Mouse (Mus musculus) midbrain, postnatal 0 days (tissue): ENCODE data around the gene Slc4a1ap. TPM values are rescaled to one million over a fixed set of nuclear protein-coding genes. Genes with fewer than 3 reads are reported as not detected.

Source experiments
- ATAC-seq: fragments of 200-750 bp; cut with Nextera tagmentation; 2 replicates; pipeline ENCODE4 v1.8.0; 2017; ENCODE audit warnings: moderate number of reproducible peaks, mild to moderate bottlenecking, moderate TSS enrichment, moderate library complexity; ENCODE audit not compliant: low FRiP score
- DNase-seq: peaks from one replicate; pipeline ENCODE4 v3.0.0-alpha.2; 2015; ENCODE audit warnings: low spot score
- H3K27ac ChIP-seq: fragments of 300-500 bp; sonication (generic); 2 replicates; pipeline ENCODE4 v1.5.1; 2014; ENCODE audit warnings: low read depth, mild to moderate bottlenecking, low read length, mixed read lengths
- H3K27me3 ChIP-seq: fragments of 300-500 bp; sonication (generic); 2 replicates; pipeline ENCODE4 v1.6.1; 2014; ENCODE audit warnings: low read length, control low read depth, mixed read lengths; ENCODE audit not compliant: insufficient read depth
- H3K36me3 ChIP-seq: fragments of 300-500 bp; sonication (generic); 2 replicates; pipeline ENCODE4 v1.6.1; 2014; ENCODE audit warnings: low read length, control low read depth, mixed read lengths; ENCODE audit not compliant: insufficient read depth
- H3K4me1 ChIP-seq: fragments of 300-500 bp; sonication (generic); 2 replicates; pipeline ENCODE4 v1.6.1; 2014; ENCODE audit warnings: mild to moderate bottlenecking, control low read depth, antibody characterized with exemption, low read length, mixed read lengths; ENCODE audit not compliant: insufficient read depth
- H3K4me2 ChIP-seq: fragments of 300-500 bp; sonication (generic); 2 replicates; pipeline ENCODE4 v1.6.1; 2014; ENCODE audit warnings: low read depth, mild to moderate bottlenecking, low read length, mixed read lengths; ENCODE audit not compliant: poor library complexity, severe bottlenecking
- H3K4me3 ChIP-seq: fragments of 300-500 bp; sonication (generic); 2 replicates; pipeline ENCODE4 v1.5.1; 2014; ENCODE audit warnings: low read depth, mild to moderate bottlenecking, low read length, moderate library complexity
- H3K9ac ChIP-seq: fragments of 300-500 bp; sonication (generic); replicated peaks from 2 replicates; pipeline ENCODE4 v1.6.1; 2014; ENCODE audit warnings: mild to moderate bottlenecking, low read length, moderate library complexity, mixed read lengths; ENCODE audit not compliant: poor library complexity, severe bottlenecking
- H3K9me3 ChIP-seq: fragments of 300-500 bp; sonication (generic); 2 replicates; pipeline ENCODE4 v1.6.1; 2016; ENCODE audit warnings: low read length, control low read depth
- CTCF ChIP-seq: IDR thresholded peaks from 2 replicates; pipeline ENCODE4 v1.5.1; 2016; ENCODE audit warnings: antibody characterized with exemption, mild to moderate bottlenecking
- WGBS: fragments of 180-500 bp; shearing (Covaris S2); extraction: QIAGEN DNeasy Blood & Tissue Kit; methylation state at CpG from one replicate; pipeline ENCODE4 v1.1.7; 2014; 5-methylcytosine and 5-hydroxymethylcytosine counted together
- polyA plus RNA-seq: library from polyadenylated mRNA; unstranded; fragments of >200 nt; fragmentation: Nextera tagmentation; extraction: Ambion mirVana; gene quantifications from 2 replicates; pipeline ENCODE4 v1.2.1, GENCODE M21; 2015
- total RNA-seq: library from RNA; depleted of rRNA; stranded (reverse); fragments of >200 nt; gene quantifications from 2 replicates; pipeline ENCODE4 v1.2.3, GENCODE M21; 2014

Slc4a1ap gene
- total and polyA plus RNA-seq, 2 experiments from 2014 or later = 30.1 to 39.6 TPM

DNA sequence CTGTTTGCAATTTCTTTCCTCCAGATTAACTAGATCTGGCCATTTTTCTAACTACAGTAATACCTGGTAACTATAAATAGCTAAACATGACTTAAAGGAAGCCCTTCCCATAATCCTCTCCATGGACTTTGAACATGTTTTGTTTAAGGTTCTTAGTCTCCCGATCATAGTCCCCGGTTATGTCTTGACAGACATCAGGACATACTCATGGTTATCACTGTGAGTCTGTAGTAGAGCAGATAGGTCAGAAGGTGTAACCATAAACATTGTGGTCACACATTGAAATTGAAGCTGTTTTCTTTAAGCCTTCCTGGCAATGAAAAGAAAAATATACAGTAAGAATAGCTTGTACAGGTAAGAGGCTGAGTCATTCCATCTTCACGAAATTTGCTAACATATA lies 46.9 kb downstream of the Slc4a1ap start:
- H3K36me3 ChIP-seq = no peaks in the 10 kb centered on the region
- peaks cover 9% of the 10 kb centered on the region for H3K4me1 ChIP-seq
- ATAC-seq = no peak
- no peak for TF ChIP-seq CTCF
- H3K9me3 ChIP-seq = no peaks in the 10 kb centered on the region
- 94% methylated on average over 3 of the region's 3 CpGs for WGBS
- H3K4me2 ChIP-seq = no peak overlapping the region
- H3K4me3 ChIP-seq = no peak overlapping the region
- no peaks in the 10 kb centered on the region for H3K27me3 ChIP-seq
- DNase-seq = no peak
- no peak overlapping the region for H3K27ac ChIP-seq
- no peak overlapping the region for H3K9ac ChIP-seq

DNA sequence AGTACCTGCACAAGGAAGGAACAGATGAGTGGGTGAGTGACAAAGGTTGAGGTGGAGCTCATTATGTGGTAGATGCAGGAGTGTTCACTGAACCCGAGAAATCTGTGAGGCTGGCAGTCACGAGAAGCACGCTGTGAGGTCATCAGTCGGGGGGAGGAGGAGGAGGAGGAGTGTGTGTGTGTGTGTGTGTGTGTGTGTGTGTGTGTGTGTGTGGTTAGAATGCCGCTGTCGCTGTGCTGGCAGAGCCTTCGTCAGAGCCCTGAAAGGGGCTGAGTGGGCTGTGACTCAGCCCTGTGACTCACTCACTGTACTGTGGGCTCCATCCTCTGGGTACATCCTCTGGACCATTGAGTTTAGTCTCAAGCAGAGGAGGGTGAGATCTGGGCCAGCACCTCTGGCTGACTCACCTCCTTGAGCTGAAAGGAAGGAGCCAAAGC lies 49.8 kb downstream of the Slc4a1ap start:
- Histone ChIP-seq H3K4me2 (no peak overlapping the region), H3K27me3 (no peaks in the 10 kb centered on the region), H3K36me3 (no peaks in the 10 kb centered on the region), H3K4me1 (no peaks in the 10 kb centered on the region), H3K27ac (no peak overlapping the region), H3K4me3 (no peak overlapping the region), H3K9me3 (no peaks in the 10 kb centered on the region), H3K9ac (no peak overlapping the region)
- ATAC-seq (no peak), DNase-seq (no peak)
- TF ChIP-seq CTCF = no peak
- 87% methylated on average over 7 of the region's 7 CpGs for WGBS

- H3K9me3 ChIP-seq = no peaks in the 10 kb centered on the region
- ATAC-seq (no peak), DNase-seq (no peak)
- no peak for TF ChIP-seq CTCF
- no peak overlapping the region for H3K27ac ChIP-seq
- no peak overlapping the region for H3K9ac ChIP-seq
- no peak overlapping the region for H3K4me3 ChIP-seq
- H3K27me3 ChIP-seq = no peaks in the 10 kb centered on the region
- no peaks in the 10 kb centered on the region for H3K36me3 ChIP-seq
- WGBS = 84% methylated on average over 6 of the region's 6 CpGs
- no peaks in the 10 kb centered on the region for H3K4me1 ChIP-seq
- no peak overlapping the region for H3K4me2 ChIP-seq
Observed at GRCm38 (mm10) chr5:31581263-31581662, 54.5 kb downstream of the Slc4a1ap start.

DNA sequence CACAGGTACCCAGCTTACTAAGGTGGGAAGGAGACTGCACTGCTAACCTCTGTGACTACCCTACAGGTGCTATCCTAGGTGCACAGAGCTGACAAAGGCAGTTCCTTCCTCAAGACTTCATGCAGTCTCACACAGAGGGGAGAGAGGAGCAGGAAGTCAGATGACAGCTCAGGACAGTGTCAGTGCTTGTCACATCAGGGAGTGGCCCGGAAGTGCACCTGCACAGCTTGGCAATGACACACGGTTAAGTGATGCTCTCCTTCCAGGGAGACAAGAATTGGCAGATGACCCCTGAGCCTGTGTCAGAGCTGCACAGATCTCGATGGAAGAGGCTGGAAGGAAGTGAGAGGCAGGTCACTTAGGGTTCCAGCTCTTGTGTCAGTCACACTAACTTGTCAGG lies 55.1 kb downstream of the Slc4a1ap start:
- no peaks in the 10 kb centered on the region for H3K9me3 ChIP-seq
- no peak overlapping the region for H3K9ac ChIP-seq
- WGBS = 77% methylated on average over 3 of the region's 3 CpGs
- H3K36me3 ChIP-seq = no peaks in the 10 kb centered on the region
- H3K27ac ChIP-seq = no peak overlapping the region
- no peak overlapping the region for H3K4me2 ChIP-seq
- no peak overlapping the region for H3K4me3 ChIP-seq
- ATAC-seq = no peak
- no peaks in the 10 kb centered on the region for H3K4me1 ChIP-seq
- no peak for TF ChIP-seq CTCF
- no peaks in the 10 kb centered on the region for H3K27me3 ChIP-seq
- DNase-seq = no peak

GRCm38 (mm10) chr5:31583261-31583660 lies 56.5 kb downstream of the Slc4a1ap start:
- Histone ChIP-seq H3K4me3 (no peak overlapping the region), H3K9ac (no peak overlapping the region), H3K36me3 (no peaks in the 10 kb centered on the region), H3K4me2 (no peak overlapping the region), H3K27me3 (no peaks in the 10 kb centered on the region), H3K9me3 (no peaks in the 10 kb centered on the region), H3K4me1 (no peaks in the 10 kb centered on the region), H3K27ac (no peak overlapping the region)
- ATAC-seq (no peak), DNase-seq (no peak)
- WGBS = 82% methylated on average over 2 of the region's 2 CpGs
- no peak for TF ChIP-seq CTCF

DNA sequence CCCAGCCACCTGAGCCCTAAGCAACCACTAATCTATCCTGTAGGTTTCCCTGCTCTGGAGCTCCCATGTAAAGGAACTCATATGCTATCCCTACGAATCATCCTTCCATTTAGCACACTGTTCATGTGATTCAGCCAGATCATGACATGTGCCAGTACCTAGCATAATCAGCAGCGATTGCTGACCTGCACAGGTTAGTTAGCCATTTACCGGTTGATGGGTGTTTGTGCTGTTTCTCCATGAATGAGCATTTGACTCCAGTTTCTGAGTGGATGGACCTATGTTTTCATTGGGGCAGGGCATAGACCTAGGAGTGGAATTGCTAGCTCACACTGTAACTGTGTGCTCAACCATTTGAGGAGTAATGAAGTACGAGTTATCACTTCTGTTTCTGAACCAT lies 58.7 kb downstream of the Slc4a1ap start:
- 93% methylated on average over 4 of the region's 4 CpGs for WGBS
- Histone ChIP-seq H3K4me3 (no peak overlapping the region), H3K4me1 (no peaks in the 10 kb centered on the region), H3K9ac (no peak overlapping the region), H3K27ac (no peak overlapping the region), H3K36me3 (no peaks in the 10 kb centered on the region), H3K9me3 (no peaks in the 10 kb centered on the region), H3K4me2 (no peak overlapping the region), H3K27me3 (no peaks in the 10 kb centered on the region)
- no peak for DNase-seq
- ATAC-seq = no peak
- TF ChIP-seq CTCF = no peak
